Mouse (Mus musculus): ENCODE data around the gene Scamp2.

GRCm38 (mm10) chr9:57543951-57544350 lies 16.8 kb upstream of the Scamp2 start:
- TF ChIP-seq CTCF (IDR thresholded peaks at IDR 0.05; ENCODE audit: insufficient read depth, low read length) (no peak), POLR2A (IDR thresholded peaks at IDR 0.05; ENCODE audit: borderline replicate concordance, extremely low read depth, low read depth, low read length) (no peak)
